Mouse (Mus musculus): ENCODE results near the gene Ccnt1. TPM values are rescaled to one million over a fixed set of nuclear protein-coding genes. Genes with fewer than 3 reads are reported as not detected.
"Not testable (repeated sequence)": the region's sequence is repeated elsewhere in the genome, so short reads cannot be mapped to it uniquely, and the experiment has no call there.

The Ccnt1 gene
- polyA plus RNA-seq, 1 experiment from 2014 or later = 56.0 TPM

GRCm38 (mm10) chr15:98587751-98588150, 17.0 kb upstream of the Ccnt1 start:
- ATAC-seq (replicated peaks; ENCODE audit: low FRiP score) = no peak
- H3K4me3 ChIP-seq (ENCODE audit: low read depth, low read length) = no peak overlapping the region
- no peaks in the 10 kb centered on the region for H3K27me3 ChIP-seq (replicated peaks; ENCODE audit: control insufficient read depth, insufficient read depth, low read length)
- no peak overlapping the region for H3K9ac ChIP-seq (ENCODE audit: low read depth, low read length)
- 60% methylated on average over 11 of the region's 11 CpGs for WGBS
- no peak overlapping the region for H3K4me2 ChIP-seq
- H3K4me1 ChIP-seq (replicated peaks; ENCODE audit: control insufficient read depth, insufficient read depth, low read length) = peaks cover 10% of the 10 kb centered on the region; the same call in 1 of the 2 replicates
- no peak overlapping the region for H3K27ac ChIP-seq (ENCODE audit: low read depth, low read length)
- H3K9me3 ChIP-seq (ENCODE audit: control insufficient read depth, low read length) = no peaks in the 10 kb centered on the region
- no peak for DNase-seq (ENCODE audit: low spot score)
- H3K36me3 ChIP-seq (ENCODE audit: control insufficient read depth, insufficient read depth, low read length) = peaks cover 12% of the 10 kb centered on the region

GRCm38 (mm10) chr15:98586141-98586540, 15.4 kb upstream of the Ccnt1 start:
- not testable (repeated sequence) for DNase-seq (ENCODE audit: low spot score); H3K4me1 ChIP-seq (replicated peaks; ENCODE audit: control insufficient read depth, insufficient read depth, low read length); H3K9me3 ChIP-seq (ENCODE audit: control insufficient read depth, low read length); H3K9ac ChIP-seq (ENCODE audit: low read depth, low read length); H3K27me3 ChIP-seq (replicated peaks; ENCODE audit: control insufficient read depth, insufficient read depth, low read length); H3K36me3 ChIP-seq (ENCODE audit: control insufficient read depth, insufficient read depth, low read length); H3K4me3 ChIP-seq (ENCODE audit: low read depth, low read length); H3K27ac ChIP-seq (ENCODE audit: low read depth, low read length); H3K4me2 ChIP-seq
- 43% methylated on average over 9 of the region's 9 CpGs for WGBS
- ATAC-seq (replicated peaks; ENCODE audit: low FRiP score) = peak; percentile 37; the same call in 1 of the 2 replicates

DNA sequence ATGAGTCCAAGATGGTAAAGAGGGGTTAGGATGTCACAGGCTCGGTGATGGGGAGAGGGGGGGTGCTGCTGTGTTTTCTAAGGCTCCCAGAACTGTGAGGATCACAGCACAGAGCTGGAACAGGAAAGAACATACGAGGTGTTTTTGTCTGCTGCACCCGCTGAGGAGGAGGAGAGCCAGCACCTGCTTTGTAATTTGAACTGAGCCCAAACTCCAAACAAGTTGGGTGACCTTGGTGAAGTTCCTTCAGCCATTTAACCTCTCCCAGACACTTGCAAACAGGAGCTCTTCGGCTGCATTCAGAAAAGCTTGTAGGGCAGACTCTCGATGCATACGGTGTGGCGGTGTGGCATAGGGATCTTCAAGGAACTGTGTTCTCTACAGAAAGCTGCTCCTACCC, 14.7 kb upstream of the Ccnt1 start:
- H3K27ac ChIP-seq (ENCODE audit: low read depth, low read length) = no peak overlapping the region
- H3K9me3 ChIP-seq (ENCODE audit: control insufficient read depth, low read length) = no peaks in the 10 kb centered on the region
- ATAC-seq (replicated peaks; ENCODE audit: low FRiP score) = no peak
- no peak overlapping the region for H3K9ac ChIP-seq (ENCODE audit: low read depth, low read length)
- WGBS = 49% methylated on average over 7 of the region's 7 CpGs
- H3K4me2 ChIP-seq = no peak overlapping the region
- H3K36me3 ChIP-seq (ENCODE audit: control insufficient read depth, insufficient read depth, low read length) = 0 out of 2 replicates have a peak, but pooled peaks cover 2% of the 10 kb centered on the region
- H3K4me1 ChIP-seq (replicated peaks; ENCODE audit: control insufficient read depth, insufficient read depth, low read length) = peaks cover 7% of the 10 kb centered on the region; the same call in 1 of the 2 replicates
- no peaks in the 10 kb centered on the region for H3K27me3 ChIP-seq (replicated peaks; ENCODE audit: control insufficient read depth, insufficient read depth, low read length)
- DNase-seq (ENCODE audit: low spot score) = no peak
- no peak overlapping the region for H3K4me3 ChIP-seq (ENCODE audit: low read depth, low read length)

DNA sequence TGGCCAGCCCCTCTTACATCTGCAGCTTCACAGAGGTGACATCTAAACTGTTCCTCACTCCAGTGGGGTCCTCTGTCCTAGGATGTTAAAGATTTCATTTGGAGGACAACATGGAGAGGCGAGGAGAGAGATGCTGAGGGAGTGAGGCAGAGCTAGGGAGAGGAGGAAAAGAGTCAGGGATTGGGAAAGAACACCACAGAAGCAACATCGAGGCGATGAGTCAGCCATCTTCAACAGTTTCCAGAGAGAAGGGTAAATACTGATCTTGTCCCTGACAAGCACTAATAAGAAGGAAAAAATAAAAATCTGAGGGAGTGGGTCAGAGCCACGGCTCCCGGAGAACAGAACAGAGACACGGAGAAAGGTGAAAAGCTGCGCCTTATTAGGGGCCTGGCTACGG, 12.3 kb upstream of the Ccnt1 start:
- Histone ChIP-seq H3K36me3 (ENCODE audit: control insufficient read depth, insufficient read depth, low read length) (no peaks in the 10 kb centered on the region), H3K27ac (ENCODE audit: low read depth, low read length) (no peak overlapping the region), H3K9ac (ENCODE audit: low read depth, low read length) (no peak overlapping the region), H3K4me1 (replicated peaks; ENCODE audit: control insufficient read depth, insufficient read depth, low read length) (peaks cover 3% of the 10 kb centered on the region; the same call in 1 of the 2 replicates), H3K4me2 (no peak overlapping the region), H3K27me3 (replicated peaks; ENCODE audit: control insufficient read depth, insufficient read depth, low read length) (no peaks in the 10 kb centered on the region), H3K4me3 (ENCODE audit: low read depth, low read length) (no peak overlapping the region), H3K9me3 (ENCODE audit: control insufficient read depth, low read length) (no peaks in the 10 kb centered on the region)
- no peak for DNase-seq (ENCODE audit: low spot score)
- no peak for ATAC-seq (replicated peaks; ENCODE audit: low FRiP score)
- WGBS = 76% methylated on average over 8 of the region's 8 CpGs

- Histone ChIP-seq H3K36me3 (ENCODE audit: control insufficient read depth, insufficient read depth, low read length) (no peaks in the 10 kb centered on the region), H3K4me1 (replicated peaks; ENCODE audit: control insufficient read depth, insufficient read depth, low read length) (peaks cover 3% of the 10 kb centered on the region; the same call in 1 of the 2 replicates), H3K27me3 (replicated peaks; ENCODE audit: control insufficient read depth, insufficient read depth, low read length) (no peaks in the 10 kb centered on the region; the same call in 1 of the 2 replicates), H3K27ac (ENCODE audit: low read depth, low read length) (no peak overlapping the region), H3K4me2 (no peak overlapping the region), H3K9me3 (ENCODE audit: control insufficient read depth, low read length) (no peaks in the 10 kb centered on the region), H3K4me3 (ENCODE audit: low read depth, low read length) (no peak overlapping the region), H3K9ac (ENCODE audit: low read depth, low read length) (no peak overlapping the region)
- 84% methylated on average over 8 of the region's 8 CpGs for WGBS
- ATAC-seq (replicated peaks; ENCODE audit: low FRiP score) (no peak), DNase-seq (ENCODE audit: low spot score) (no peak)
Measured at GRCm38 (mm10) chr15:98582410-98582809, 11.7 kb upstream of the Ccnt1 start.

DNA sequence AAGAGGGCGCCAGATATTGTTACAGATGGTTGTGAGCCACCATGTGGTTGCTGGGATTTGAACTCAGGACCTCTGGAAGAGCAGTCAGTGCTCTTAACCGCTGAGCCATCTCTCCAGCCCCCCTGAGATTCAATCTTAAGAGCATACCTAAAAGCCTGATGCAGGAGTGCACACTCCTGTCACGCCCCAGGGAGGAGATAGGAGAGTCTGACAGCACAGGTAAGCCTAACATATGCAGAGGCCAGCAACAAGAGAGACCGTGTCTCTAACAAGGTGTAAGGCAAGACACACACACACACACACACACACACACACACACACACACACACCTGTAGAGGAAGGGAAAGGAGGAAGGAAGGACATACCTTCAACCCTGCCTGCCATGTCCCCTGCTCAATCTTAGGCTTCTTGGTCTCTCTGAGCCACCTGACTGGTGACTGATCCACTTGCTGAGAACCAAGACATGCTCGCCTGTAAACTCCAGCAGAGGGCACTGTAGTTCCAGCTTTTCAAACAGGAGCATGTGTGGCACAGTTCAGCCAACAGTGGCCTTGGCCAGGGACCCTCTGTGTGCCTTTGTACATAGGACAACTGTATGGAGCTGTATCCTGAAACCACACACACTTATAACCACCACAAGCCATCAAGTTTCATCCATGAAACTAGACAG, 9.2 kb upstream of the Ccnt1 start:
- no peaks in the 10 kb centered on the region for H3K9me3 ChIP-seq (ENCODE audit: control insufficient read depth, low read length)
- no peak overlapping the region for H3K4me2 ChIP-seq
- H3K9ac ChIP-seq (ENCODE audit: low read depth, low read length) = no peak overlapping the region
- no peaks in the 10 kb centered on the region for H3K4me1 ChIP-seq (replicated peaks; ENCODE audit: control insufficient read depth, insufficient read depth, low read length)
- H3K27ac ChIP-seq (ENCODE audit: low read depth, low read length) = no peak overlapping the region
- peak; percentile 60 for DNase-seq (ENCODE audit: low spot score)
- no peaks in the 10 kb centered on the region for H3K36me3 ChIP-seq (ENCODE audit: control insufficient read depth, insufficient read depth, low read length)
- ATAC-seq (replicated peaks; ENCODE audit: low FRiP score) = peak; percentile 80
- no peaks in the 10 kb centered on the region; the same call in 1 of the 2 replicates for H3K27me3 ChIP-seq (replicated peaks; ENCODE audit: control insufficient read depth, insufficient read depth, low read length)
- H3K4me3 ChIP-seq (ENCODE audit: low read depth, low read length) = no peak overlapping the region
- 35% methylated on average over 5 of the region's 5 CpGs for WGBS

GRCm38 (mm10) chr15:98579310-98579709, 8.6 kb upstream of the Ccnt1 start:
- ATAC-seq (replicated peaks; ENCODE audit: low FRiP score) (no peak), DNase-seq (ENCODE audit: low spot score) (no peak)
- Histone ChIP-seq H3K9me3 (ENCODE audit: control insufficient read depth, low read length) (no peaks in the 10 kb centered on the region), H3K27ac (ENCODE audit: low read depth, low read length) (no peak overlapping the region), H3K36me3 (ENCODE audit: control insufficient read depth, insufficient read depth, low read length) (no peaks in the 10 kb centered on the region), H3K27me3 (replicated peaks; ENCODE audit: control insufficient read depth, insufficient read depth, low read length) (no peaks in the 10 kb centered on the region; the same call in 1 of the 2 replicates), H3K9ac (ENCODE audit: low read depth, low read length) (no peak overlapping the region), H3K4me2 (no peak overlapping the region), H3K4me3 (ENCODE audit: low read depth, low read length) (no peak overlapping the region), H3K4me1 (replicated peaks; ENCODE audit: control insufficient read depth, insufficient read depth, low read length) (no peaks in the 10 kb centered on the region)
- WGBS = 88% methylated on average over 2 of the region's 2 CpGs

DNA sequence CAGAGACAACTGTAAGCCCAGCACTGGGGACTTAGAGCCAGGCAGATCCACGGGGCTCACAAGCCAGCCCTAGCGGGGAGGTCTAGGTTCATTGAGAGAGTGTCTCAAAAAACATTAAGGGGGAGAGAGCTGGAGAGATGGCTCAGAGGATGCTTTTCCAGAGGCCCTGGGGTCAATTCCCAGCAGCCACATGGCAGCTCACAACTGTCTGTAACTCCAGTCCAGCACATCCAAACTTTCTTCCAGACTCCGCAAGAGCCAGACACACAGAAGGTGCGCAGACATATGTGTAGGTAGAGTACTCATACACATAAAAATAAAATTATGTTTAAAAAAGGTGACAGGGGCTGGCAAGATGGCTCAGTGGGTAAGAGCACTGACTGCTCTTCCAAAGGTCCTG, 2.6 kb upstream of the Ccnt1 start:
- Histone ChIP-seq H3K27me3 (replicated peaks; ENCODE audit: control insufficient read depth, insufficient read depth, low read length) (no peaks in the 10 kb centered on the region; the same call in 1 of the 2 replicates), H3K4me3 (ENCODE audit: low read depth, low read length) (no peak overlapping the region), H3K27ac (ENCODE audit: low read depth, low read length) (no peak overlapping the region), H3K4me2 (no peak overlapping the region), H3K9me3 (ENCODE audit: control insufficient read depth, low read length) (no peaks in the 10 kb centered on the region), H3K4me1 (replicated peaks; ENCODE audit: control insufficient read depth, insufficient read depth, low read length) (peaks cover 4% of the 10 kb centered on the region; the same call in 1 of the 2 replicates), H3K9ac (ENCODE audit: low read depth, low read length) (no peak overlapping the region), H3K36me3 (ENCODE audit: control insufficient read depth, insufficient read depth, low read length) (no peaks in the 10 kb centered on the region)
- no peak for DNase-seq (ENCODE audit: low spot score)
- 77% methylated on average over 4 of the region's 4 CpGs for WGBS
- no peak for ATAC-seq (replicated peaks; ENCODE audit: low FRiP score)

DNA sequence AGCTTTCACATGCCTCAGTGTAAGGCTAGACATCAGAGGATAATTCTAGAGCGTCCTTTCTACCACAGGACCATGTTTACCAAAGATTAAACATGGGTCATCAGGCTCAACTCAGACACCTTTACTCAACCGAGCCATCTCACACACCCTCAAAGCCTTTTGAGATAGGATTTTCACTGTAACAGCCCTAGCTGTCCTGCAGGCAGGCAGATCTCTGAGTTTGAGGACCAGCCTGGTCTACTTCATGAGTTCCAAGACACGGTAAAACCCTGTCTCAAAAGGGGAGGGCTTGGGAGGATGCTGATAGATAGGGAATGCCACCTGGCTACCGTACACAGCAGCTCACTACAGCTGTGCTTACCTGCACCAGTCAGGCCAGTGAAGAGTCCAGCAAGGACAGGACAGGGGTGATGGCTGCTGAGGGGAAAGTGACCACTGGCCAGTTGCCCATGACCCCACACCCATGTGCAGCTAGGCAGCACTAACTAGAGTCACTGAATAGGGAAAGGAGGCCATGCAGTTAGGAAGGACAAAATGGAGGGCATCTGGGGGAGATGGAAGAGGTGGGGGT, 843 bp downstream of the Ccnt1 start:
- no peak overlapping the region for H3K27ac ChIP-seq (ENCODE audit: low read depth, low read length)
- no peaks in the 10 kb centered on the region for H3K27me3 ChIP-seq (replicated peaks; ENCODE audit: control insufficient read depth, insufficient read depth, low read length)
- H3K36me3 ChIP-seq (ENCODE audit: control insufficient read depth, insufficient read depth, low read length) = no peaks in the 10 kb centered on the region
- DNase-seq (ENCODE audit: low spot score) (no peak), ATAC-seq (replicated peaks; ENCODE audit: low FRiP score) (no peak)
- H3K4me1 ChIP-seq (replicated peaks; ENCODE audit: control insufficient read depth, insufficient read depth, low read length) = peaks cover 17% of the 10 kb centered on the region
- H3K9me3 ChIP-seq (ENCODE audit: control insufficient read depth, low read length) = no peaks in the 10 kb centered on the region
- no peak overlapping the region for H3K4me3 ChIP-seq (ENCODE audit: low read depth, low read length)
- no peak overlapping the region for H3K9ac ChIP-seq (ENCODE audit: low read depth, low read length)
- H3K4me2 ChIP-seq = no peak overlapping the region
- 80% methylated on average over 4 of the region's 4 CpGs for WGBS
